10 mouse cellular contexts compared by ENCODE assay signal in the genomic region with DNA sequence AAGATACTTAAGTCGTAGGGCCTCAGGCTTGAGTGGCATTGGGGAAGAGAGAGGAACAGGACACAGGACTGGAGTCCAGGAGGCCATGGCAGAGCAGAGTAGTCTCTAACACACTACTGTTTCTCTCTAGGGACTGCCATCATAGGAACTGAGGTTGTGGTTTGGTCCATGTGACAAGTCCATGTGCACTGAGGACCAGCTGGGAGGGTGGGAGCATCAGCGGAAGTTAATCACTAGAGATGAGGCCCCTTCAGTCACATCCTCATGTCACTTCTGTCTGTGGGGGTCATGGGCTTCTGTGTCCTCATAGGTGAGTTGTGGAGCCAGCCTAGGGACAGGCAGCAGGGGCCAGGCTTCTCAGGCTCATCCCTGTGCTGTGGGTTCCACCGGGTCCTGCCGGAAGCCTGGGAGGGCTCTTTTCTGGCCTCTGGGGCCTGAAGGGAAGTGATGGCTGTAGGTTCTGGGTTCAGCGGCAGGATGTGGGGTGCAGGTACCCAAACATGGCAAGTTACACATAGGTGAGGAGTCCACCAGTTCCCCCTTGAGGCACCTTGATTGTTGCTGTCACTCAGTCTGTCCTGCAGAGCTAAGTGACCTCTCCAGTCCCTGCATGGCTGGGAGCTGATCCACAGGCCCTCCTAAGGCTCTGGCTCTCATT. TPM values are rescaled to one million over a fixed set of nuclear protein-coding genes. Genes with fewer than 3 reads are reported as not detected.
DNase-seq lines count a peak whose midpoint lies in the region; ATAC-seq and TF ChIP-seq lines count a peak whose summit lies in the region.
"Had no signal": no experiment of that assay in that cellular context is flagged by ENCODE, and none has a peak within 500 bp of the region (broad histone marks: within the 10 kb centered on the region; RNA-seq: fewer than 3 reads in every experiment).

No protein-coding gene starts in this region.

- DNase-seq in kidney, adult 2 months: no peak
- no peak for DNase-seq in kidney, postnatal 36 days
- DNase-seq in G1E (ENCODE audit: low spot score): no peak
- DNase-seq in urinary bladder, adult 2 months (ENCODE audit: low spot score): no peak
- DNase-seq in adrenal gland, postnatal 36 days: no peak
- no peak for DNase-seq in right cerebral cortex, adult 2 months (ENCODE audit: low spot score in 2 of 2)

- no peak overlapping the region for H3K4me3 ChIP-seq in kidney, adult 2 months (ENCODE audit: insufficient read depth, low read depth, low read length)
- H3K4me3 ChIP-seq in G1E (ENCODE audit: low read depth, low read length) (peak overlapping the region; percentile 63; the same call in 1 of the 2 replicates), macrophage (ENCODE audit: inconsistent target) (no peak overlapping the region)
- H3K4me3 ChIP-seq: hindbrain, embryonic 15.5 days; neural tube, embryonic 13.5 days had no signal

- H3K9me3 ChIP-seq in G1E (replicated peaks): no peaks in the 10 kb centered on the region
- H3K9me3 ChIP-seq: hindbrain, embryonic 15.5 days; neural tube, embryonic 13.5 days had no signal

- no peaks in the 10 kb centered on the region for H3K27me3 ChIP-seq in kidney, adult 2 months (replicated peaks; ENCODE audit: control insufficient read depth, insufficient read depth, low read length)
- H3K27me3 ChIP-seq in G1E (ENCODE audit: insufficient read depth, low read length): no peaks in the 10 kb centered on the region
- H3K27me3 ChIP-seq: hindbrain, embryonic 15.5 days; neural tube, embryonic 13.5 days had no signal

- TF ChIP-seq POLR2A in kidney, adult 2 months (IDR thresholded peaks at IDR 0.05; ENCODE audit: low read depth, low read length): no peak

- no peak; the same call in 1 of the 2 replicates for ATAC-seq in G1E (ENCODE audit: extremely low read depth, insufficient number of reproducible peaks, low FRiP score, poor library complexity, severe bottlenecking)
- ATAC-seq in granulocyte monocyte progenitor cell, adult 5-6 weeks (replicated peaks; ENCODE audit: poor library complexity, severe bottlenecking): peak; percentile 63

- 54% methylated on average over 5 of the region's 5 CpGs for WGBS in kidney, adult 2 months
- 33% methylated on average over 5 of the region's 5 CpGs for WGBS in macrophage (ENCODE audit: missing documents)

- peak overlapping the region; percentile 11; the same call in 1 of the 2 replicates for H3K27ac ChIP-seq in kidney, adult 2 months (ENCODE audit: insufficient read depth, low read depth, low read length)
- H3K27ac ChIP-seq in macrophage: peak overlapping the region; percentile 34

- H3K36me3 ChIP-seq in kidney, adult 2 months (ENCODE audit: control insufficient read depth, insufficient read depth, low read length): 0 out of 2 replicates have a peak, but pooled peaks cover 1% of the 10 kb centered on the region
- peaks cover 89% of the 10 kb centered on the region for H3K36me3 ChIP-seq in G1E (replicated peaks)
- peaks cover 22% of the 10 kb centered on the region for H3K36me3 ChIP-seq in macrophage (ENCODE audit: inconsistent target)

- peaks cover 21% of the 10 kb centered on the region for H3K4me1 ChIP-seq in kidney, adult 2 months (ENCODE audit: control insufficient read depth, insufficient read depth, low read length)
- peaks cover 83% of the 10 kb centered on the region for H3K4me1 ChIP-seq in G1E (ENCODE audit: insufficient read depth, low read depth, low read length)

- peaks cover 99% of the 10 kb centered on the region for H3K79me2 ChIP-seq in macrophage (ENCODE audit: inconsistent target)

- no peak for TF ChIP-seq CTCF in kidney, adult 2 months (conservative IDR thresholded peaks at IDR 0.05; ENCODE audit: insufficient read depth, insufficient read length, low read depth, low read length)
- TF ChIP-seq CTCF in G1E (IDR thresholded peaks at IDR 0.05; ENCODE audit: low read depth, low read length): no peak

RNA-seq across cellular contexts. Expression of gene Dazap1, which starts 10.0 kb away (rescaled TPM):
- 45.6 and 49.1 TPM in 2 replicates for polyA plus RNA-seq in kidney, adult 2 months (2012; rRNA removed)
- total RNA-seq in G1E (2014; fragmentation: Nextera tagmentation) (191 and 194 TPM in 2 replicates), G1E (2017) (136 and 151 TPM in 2 replicates)
- polyA plus RNA-seq in G1E (2012) (533 and 565 TPM in 2 replicates), macrophage (2018) (75.1 to 96.3 TPM (median 76.2 TPM) in 3 replicates)
- 128 and 145 TPM in 2 replicates for total RNA-seq in granulocyte monocyte progenitor cell, adult 5-6 weeks (2014; fragmentation: Nextera tagmentation)
- total RNA-seq in granulocyte monocyte progenitor cell, adult 5-6 weeks (2017): 154 and 157 TPM in 2 replicates
- total RNA-seq in macrophage (2018; cell fraction: chromatin; rRNA removed): 100 to 1,000 TPM; 101 to 504 (median 250) TPM
- 10 to 100 TPM; 46.4 to 81.7 (median 59.2) TPM for total RNA-seq in macrophage (2018; cell fraction: cytosol; rRNA removed)
- 100 to 1,000 TPM in 19 of 26 experiments, 10 to 100 TPM in 7; 65.7 to 287 (median 127) TPM for total RNA-seq in macrophage (2018; cell fraction: nucleus; rRNA removed)
- 68.2 and 82.3 TPM in 2 replicates for polyA plus RNA-seq in urinary bladder, adult 2 months (2012; rRNA removed)
- total RNA-seq in adrenal gland, postnatal 36 days (2021): 10 to 100 TPM; 82.1 to 90.4 TPM

RNA-seq across cellular contexts. Expression of gene Gamt, which starts 10.5 kb away (rescaled TPM):
- polyA plus RNA-seq in kidney, adult 2 months (2012; rRNA removed): 66.7 and 68.4 TPM in 2 replicates
- total RNA-seq in G1E (2014; fragmentation: Nextera tagmentation) (not detected in 2 replicates), G1E (2017) (0.17 TPM in 1 of 2 replicates, not detected in the other)
- polyA plus RNA-seq in G1E (2012) (0.18 TPM in 1 of 2 replicates, not detected in the other), macrophage (2018) (8.2 to 24.0 TPM (median 13.8 TPM) in 3 replicates)
- 4.8 and 6.9 TPM in 2 replicates for total RNA-seq in granulocyte monocyte progenitor cell, adult 5-6 weeks (2014; fragmentation: Nextera tagmentation)
- total RNA-seq in granulocyte monocyte progenitor cell, adult 5-6 weeks (2017): 3.1 and 5.7 TPM in 2 replicates
- 1 to 10 TPM in 18 of 26 experiments, not detected in 8; 1.1 to 7.6 (median 3.6) TPM for total RNA-seq in macrophage (2018; cell fraction: chromatin; rRNA removed)
- 10 to 100 TPM in 23 of 26 experiments, 1 to 10 TPM in 3; 8.8 to 18.0 (median 12.7) TPM for total RNA-seq in macrophage (2018; cell fraction: cytosol; rRNA removed)
- 10 to 100 TPM in 1 of 26 experiments, 1 to 10 TPM in 25; 1.3 to 11.7 (median 3.4) TPM for total RNA-seq in macrophage (2018; cell fraction: nucleus; rRNA removed)
- polyA plus RNA-seq in urinary bladder, adult 2 months (2012; rRNA removed): 17.4 and 19.0 TPM in 2 replicates
- total RNA-seq in adrenal gland, postnatal 36 days (2021): 100 to 1,000 TPM; 195 to 311 TPM

RNA-seq across cellular contexts. Expression of gene Rps15, which starts 20.9 kb away (rescaled TPM):
- polyA plus RNA-seq in kidney, adult 2 months (2012; rRNA removed): 1,371 and 1,777 TPM in 2 replicates
- 2,952 and 3,110 TPM in 2 replicates for total RNA-seq in G1E (2014; fragmentation: Nextera tagmentation)
- total RNA-seq in G1E (2017): 3,218 and 3,548 TPM in 2 replicates
- 11,196 and 11,583 TPM in 2 replicates for polyA plus RNA-seq in G1E (2012)
- 3,725 and 3,829 TPM in 2 replicates for total RNA-seq in granulocyte monocyte progenitor cell, adult 5-6 weeks (2014; fragmentation: Nextera tagmentation)
- total RNA-seq in granulocyte monocyte progenitor cell, adult 5-6 weeks (2017): 2,646 and 2,810 TPM in 2 replicates
- 100 to 1,000 TPM in 1 of 26 experiments, 10 to 100 TPM in 24, 1 to 10 TPM in 1; 6.0 to 250 (median 35.3) TPM for total RNA-seq in macrophage (2018; cell fraction: chromatin; rRNA removed)
- total RNA-seq in macrophage (2018; cell fraction: cytosol; rRNA removed): 1,000 to 10,000 TPM in 13 of 26 experiments, 100 to 1,000 TPM in 13; 776 to 2,120 (median 1,175) TPM
- total RNA-seq in macrophage (2018; cell fraction: nucleus; rRNA removed): 100 to 1,000 TPM; 155 to 338 (median 220) TPM
- 1,044 to 2,135 TPM (median 1,962 TPM) in 3 replicates for polyA plus RNA-seq in macrophage (2018)
- polyA plus RNA-seq in urinary bladder, adult 2 months (2012; rRNA removed): 3,215 and 3,453 TPM in 2 replicates
- 1,000 to 10,000 TPM; 1,173 to 1,236 TPM for total RNA-seq in adrenal gland, postnatal 36 days (2021)

RNA-seq across cellular contexts. Expression of gene Ndufs7, which starts 22.4 kb away (rescaled TPM):
- polyA plus RNA-seq in kidney, adult 2 months (2012; rRNA removed): 1,001 and 1,041 TPM in 2 replicates
- total RNA-seq in G1E (2014; fragmentation: Nextera tagmentation): 246 and 251 TPM in 2 replicates
- 152 and 156 TPM in 2 replicates for total RNA-seq in G1E (2017)
- polyA plus RNA-seq in G1E (2012): 222 and 257 TPM in 2 replicates
- 109 and 191 TPM in 2 replicates for total RNA-seq in granulocyte monocyte progenitor cell, adult 5-6 weeks (2014; fragmentation: Nextera tagmentation)
- total RNA-seq in granulocyte monocyte progenitor cell, adult 5-6 weeks (2017): 97.9 and 124 TPM in 2 replicates
- total RNA-seq in macrophage (2018; cell fraction: chromatin; rRNA removed): 10 to 100 TPM in 25 of 26 experiments, 1 to 10 TPM in 1; 7.7 to 70.5 (median 32.8) TPM
- 100 to 1,000 TPM in 16 of 26 experiments, 10 to 100 TPM in 10; 77.8 to 131 (median 102) TPM for total RNA-seq in macrophage (2018; cell fraction: cytosol; rRNA removed)
- total RNA-seq in macrophage (2018; cell fraction: nucleus; rRNA removed): 10 to 100 TPM; 16.9 to 69.3 (median 39.0) TPM
- polyA plus RNA-seq in macrophage (2018): 31.2 to 113 TPM (median 79.8 TPM) in 3 replicates
- 294 and 337 TPM in 2 replicates for polyA plus RNA-seq in urinary bladder, adult 2 months (2012; rRNA removed)
- total RNA-seq in adrenal gland, postnatal 36 days (2021): 100 to 1,000 TPM; 266 to 279 TPM

RNA-seq across cellular contexts. Expression of gene Apc2, which starts 24.5 kb away (rescaled TPM):
- polyA plus RNA-seq in kidney, adult 2 months (2012; rRNA removed): 0.74 and 0.95 TPM in 2 replicates
- total RNA-seq in G1E (2014; fragmentation: Nextera tagmentation): 0.10 and 0.23 TPM in 2 replicates
- 0.06 and 0.11 TPM in 2 replicates for total RNA-seq in G1E (2017)
- 0.02 and 0.04 TPM in 2 replicates for polyA plus RNA-seq in G1E (2012)
- not detected in 2 replicates for total RNA-seq in granulocyte monocyte progenitor cell, adult 5-6 weeks (2014; fragmentation: Nextera tagmentation)
- not detected in 2 replicates for total RNA-seq in granulocyte monocyte progenitor cell, adult 5-6 weeks (2017)
- 1 to 10 TPM in 1 of 26 experiments, under 1 TPM in 22, not detected in 3; 0.06 to 1.2 (median 0.46) TPM for total RNA-seq in macrophage (2018; cell fraction: chromatin; rRNA removed)
- total RNA-seq in macrophage (2018; cell fraction: cytosol; rRNA removed): under 1 TPM; 0.03 to 0.24 (median 0.11) TPM
- under 1 TPM in 24 of 26 experiments, not detected in 2; 0.06 to 0.78 (median 0.23) TPM for total RNA-seq in macrophage (2018; cell fraction: nucleus; rRNA removed)
- 0.03 to 0.13 TPM (median 0.06 TPM) in 3 replicates for polyA plus RNA-seq in macrophage (2018)
- polyA plus RNA-seq in urinary bladder, adult 2 months (2012; rRNA removed): 0.76 and 1.4 TPM in 2 replicates
- total RNA-seq in adrenal gland, postnatal 36 days (2021): 1 to 10 TPM in 1 of 2 experiments, under 1 TPM in 1; 0.70 to 1.5 TPM
